Mouse (Mus musculus): ENCODE measurements around the gene Rps5. TPM values are rescaled to one million over a fixed set of nuclear protein-coding genes. Genes with fewer than 3 reads are reported as not detected.

The Rps5 gene
- polyA plus RNA-seq, 1 experiment from 2014 or later: 762 TPM

- Histone ChIP-seq H3K27ac (replicated peaks in 1 of 2; ENCODE audit: control insufficient read depth in 1 of 2, insufficient read depth in 1 of 2, low read depth in 2 of 2, low read length in 2 of 2) (no peak overlapping the region), H3K9ac (ENCODE audit: low read length) (no peak overlapping the region), H3K36me3 (ENCODE audit: control insufficient read depth, insufficient read depth, low read length) (peaks cover 61% of the 10 kb centered on the region), H3K27me3 (ENCODE audit: control insufficient read depth, insufficient read depth, low read length) (no peaks in the 10 kb centered on the region), H3K4me1 (ENCODE audit: control insufficient read depth in 2 of 2, insufficient read depth in 2 of 2, low read length in 2 of 2) (no peaks in the 10 kb centered on the region), H3K4me3 (ENCODE audit: control insufficient read depth in 1 of 2, insufficient read depth in 1 of 2, low read depth in 1 of 2, low read length in 2 of 2) (no peak overlapping the region), H3K4me2 (ENCODE audit: low read length) (no peak overlapping the region), H3K9me3 (ENCODE audit: control insufficient read depth, low read length) (no peaks in the 10 kb centered on the region)
- WGBS: 87% methylated on average over 14 of the region's 14 CpGs
- no peak for ATAC-seq (ENCODE audit: insufficient number of reproducible peaks, insufficient read depth, low FRiP score, low read depth)
These were observed 31.2 kb upstream of the Rps5 start for GRCm38 (mm10) chr7:12890928-12891327.

GRCm38 (mm10) chr7:12891334-12891733 is 30.8 kb upstream of the Rps5 start:
- Histone ChIP-seq H3K9ac (ENCODE audit: low read length) (no peak overlapping the region), H3K27me3 (ENCODE audit: control insufficient read depth, insufficient read depth, low read length) (no peaks in the 10 kb centered on the region), H3K4me2 (ENCODE audit: low read length) (no peak overlapping the region), H3K36me3 (ENCODE audit: control insufficient read depth, insufficient read depth, low read length) (peaks cover 57% of the 10 kb centered on the region), H3K4me3 (ENCODE audit: control insufficient read depth in 1 of 2, insufficient read depth in 1 of 2, low read depth in 1 of 2, low read length in 2 of 2) (no peak overlapping the region), H3K4me1 (ENCODE audit: control insufficient read depth in 2 of 2, insufficient read depth in 2 of 2, low read length in 2 of 2) (no peaks in the 10 kb centered on the region), H3K27ac (replicated peaks in 1 of 2; ENCODE audit: control insufficient read depth in 1 of 2, insufficient read depth in 1 of 2, low read depth in 2 of 2, low read length in 2 of 2) (no peak overlapping the region), H3K9me3 (ENCODE audit: control insufficient read depth, low read length) (no peaks in the 10 kb centered on the region)
- WGBS: 81% methylated on average over 1 of the region's 1 CpGs
- ATAC-seq (ENCODE audit: insufficient number of reproducible peaks, insufficient read depth, low FRiP score, low read depth): no peak

- Histone ChIP-seq H3K9ac (ENCODE audit: low read length) (peak within 1 kb of the TSS; percentile 80), H3K9me3 (ENCODE audit: control insufficient read depth, low read length) (no peaks in the 10 kb centered on the region), H3K27ac (replicated peaks in 1 of 2; ENCODE audit: control insufficient read depth in 1 of 2, insufficient read depth in 1 of 2, low read depth in 2 of 2, low read length in 2 of 2) (peak within 1 kb of the TSS; percentile 29 to 73; a peak in 2 of 4 replicates), H3K27me3 (ENCODE audit: control insufficient read depth, insufficient read depth, low read length) (no peaks in the 10 kb centered on the region), H3K4me2 (ENCODE audit: low read length) (peak within 1 kb of the TSS; percentile 65), H3K4me3 (ENCODE audit: control insufficient read depth in 1 of 2, insufficient read depth in 1 of 2, low read depth in 1 of 2, low read length in 2 of 2) (peak within 1 kb of the TSS; percentile 53 to 93), H3K36me3 (ENCODE audit: control insufficient read depth, insufficient read depth, low read length) (0 out of 2 replicates have a peak, but pooled peaks cover 5% of the 10 kb centered on the region), H3K4me1 (ENCODE audit: control insufficient read depth in 2 of 2, insufficient read depth in 2 of 2, low read length in 2 of 2) (peaks cover 3 to 8% of the 10 kb centered on the region in 2 experiments)
- ATAC-seq (ENCODE audit: insufficient number of reproducible peaks, insufficient read depth, low FRiP score, low read depth): peak; percentile 97
- 4% methylated on average over 36 of the region's 36 CpGs for WGBS
These were observed 24.3 kb upstream of the Rps5 start, which contains the start of gene Zscan22 for GRCm38 (mm10) chr7:12897655-12898410. Gene Zscan22, plus strand, starts transcription at chr7:12897815.

- Histone ChIP-seq H3K36me3 (ENCODE audit: control insufficient read depth, insufficient read depth, low read length) (peaks cover 34% of the 10 kb centered on the region), H3K9me3 (ENCODE audit: control insufficient read depth, low read length) (no peaks in the 10 kb centered on the region), H3K27me3 (ENCODE audit: control insufficient read depth, insufficient read depth, low read length) (no peaks in the 10 kb centered on the region), H3K4me1 (ENCODE audit: control insufficient read depth in 2 of 2, insufficient read depth in 2 of 2, low read length in 2 of 2) (peaks cover 3 to 8% of the 10 kb centered on the region in 2 experiments), H3K27ac (replicated peaks in 1 of 2; ENCODE audit: control insufficient read depth in 1 of 2, insufficient read depth in 1 of 2, low read depth in 2 of 2, low read length in 2 of 2) (no peak overlapping the region), H3K4me2 (ENCODE audit: low read length) (no peak overlapping the region), H3K9ac (ENCODE audit: low read length) (no peak overlapping the region), H3K4me3 (ENCODE audit: control insufficient read depth in 1 of 2, insufficient read depth in 1 of 2, low read depth in 1 of 2, low read length in 2 of 2) (no peak overlapping the region)
- ATAC-seq (ENCODE audit: insufficient number of reproducible peaks, insufficient read depth, low FRiP score, low read depth): no peak
- WGBS: 85% methylated on average over 5 of the region's 5 CpGs
These were observed 20.6 kb upstream of the Rps5 start for GRCm38 (mm10) chr7:12901517-12901916.

GRCm38 (mm10) chr7:12903623-12904022 is 18.5 kb upstream of the Rps5 start:
- Histone ChIP-seq H3K27me3 (ENCODE audit: control insufficient read depth, insufficient read depth, low read length) (no peaks in the 10 kb centered on the region), H3K27ac (replicated peaks in 1 of 2; ENCODE audit: control insufficient read depth in 1 of 2, insufficient read depth in 1 of 2, low read depth in 2 of 2, low read length in 2 of 2) (no peak overlapping the region), H3K9me3 (ENCODE audit: control insufficient read depth, low read length) (no peaks in the 10 kb centered on the region), H3K4me3 (ENCODE audit: control insufficient read depth in 1 of 2, insufficient read depth in 1 of 2, low read depth in 1 of 2, low read length in 2 of 2) (peak overlapping the region; percentile 3 to 4; a peak in 3 of 4 replicates), H3K9ac (ENCODE audit: low read length) (no peak overlapping the region), H3K4me2 (ENCODE audit: low read length) (peak overlapping the region; percentile 11), H3K36me3 (ENCODE audit: control insufficient read depth, insufficient read depth, low read length) (peaks cover 55% of the 10 kb centered on the region), H3K4me1 (ENCODE audit: control insufficient read depth in 2 of 2, insufficient read depth in 2 of 2, low read length in 2 of 2) (peaks cover 0 to 3% of the 10 kb centered on the region in 2 experiments; a peak in 2 of 4 replicates)
- WGBS: 67% methylated on average over 10 of the region's 10 CpGs
- no peak for ATAC-seq (ENCODE audit: insufficient number of reproducible peaks, insufficient read depth, low FRiP score, low read depth)

GRCm38 (mm10) chr7:12905146-12905545 is 16.9 kb upstream of the Rps5 start:
- Histone ChIP-seq H3K9ac (ENCODE audit: low read length) (no peak overlapping the region), H3K27me3 (ENCODE audit: control insufficient read depth, insufficient read depth, low read length) (no peaks in the 10 kb centered on the region), H3K4me1 (ENCODE audit: control insufficient read depth in 2 of 2, insufficient read depth in 2 of 2, low read length in 2 of 2) (peaks cover 2 to 3% of the 10 kb centered on the region in 2 experiments; a peak in 1 of 4 replicates), H3K36me3 (ENCODE audit: control insufficient read depth, insufficient read depth, low read length) (peaks cover 62% of the 10 kb centered on the region), H3K9me3 (ENCODE audit: control insufficient read depth, low read length) (no peaks in the 10 kb centered on the region), H3K27ac (replicated peaks in 1 of 2; ENCODE audit: control insufficient read depth in 1 of 2, insufficient read depth in 1 of 2, low read depth in 2 of 2, low read length in 2 of 2) (no peak overlapping the region), H3K4me3 (ENCODE audit: control insufficient read depth in 1 of 2, insufficient read depth in 1 of 2, low read depth in 1 of 2, low read length in 2 of 2) (no peak overlapping the region), H3K4me2 (ENCODE audit: low read length) (no peak overlapping the region)
- ATAC-seq (ENCODE audit: insufficient number of reproducible peaks, insufficient read depth, low FRiP score, low read depth): no peak
- 44% methylated on average over 1 of the region's 1 CpGs for WGBS

- Histone ChIP-seq H3K27me3 (ENCODE audit: control insufficient read depth, insufficient read depth, low read length) (no peaks in the 10 kb centered on the region), H3K4me3 (ENCODE audit: control insufficient read depth in 1 of 2, insufficient read depth in 1 of 2, low read depth in 1 of 2, low read length in 2 of 2) (peak overlapping the region; percentile 57 to 61; a peak in 3 of 4 replicates), H3K9me3 (ENCODE audit: control insufficient read depth, low read length) (no peaks in the 10 kb centered on the region), H3K27ac (replicated peaks in 1 of 2; ENCODE audit: control insufficient read depth in 1 of 2, insufficient read depth in 1 of 2, low read depth in 2 of 2, low read length in 2 of 2) (peak overlapping the region; percentile 91 to 92), H3K4me1 (ENCODE audit: control insufficient read depth in 2 of 2, insufficient read depth in 2 of 2, low read length in 2 of 2) (peaks cover 2 to 8% of the 10 kb centered on the region in 2 experiments; a peak in 1 of 4 replicates), H3K9ac (ENCODE audit: low read length) (peak overlapping the region; percentile 76), H3K4me2 (ENCODE audit: low read length) (peak overlapping the region; percentile 78), H3K36me3 (ENCODE audit: control insufficient read depth, insufficient read depth, low read length) (peaks cover 46% of the 10 kb centered on the region)
- 36% methylated on average over 7 of the region's 7 CpGs for WGBS
- ATAC-seq (ENCODE audit: insufficient number of reproducible peaks, insufficient read depth, low FRiP score, low read depth): no peak; the same call in 1 of the 2 replicates
These were observed 12.6 kb upstream of the Rps5 start for GRCm38 (mm10) chr7:12909498-12909962.

Data from heart, embryonic 14.5 days (tissue).